Mouse (Mus musculus): ENCODE results near the gene Il1r2. TPM values are rescaled to one million over a fixed set of nuclear protein-coding genes. Genes with fewer than 3 reads are reported as not detected.

Il1r2 gene
- polyA plus RNA-seq, 1 experiment from 2014 or later: 0.15 TPM

- H3K27ac ChIP-seq: no peak overlapping the region
- H3K4me2 ChIP-seq (replicated peaks): no peak overlapping the region
- H3K27me3 ChIP-seq: no peaks in the 10 kb centered on the region
- H3K9me3 ChIP-seq: no peaks in the 10 kb centered on the region
- no peak overlapping the region for H3K9ac ChIP-seq (replicated peaks)
- no peaks in the 10 kb centered on the region for H3K36me3 ChIP-seq
- H3K4me1 ChIP-seq (replicated peaks): no peaks in the 10 kb centered on the region
- ATAC-seq: no peak
- H3K4me3 ChIP-seq (replicated peaks): no peak overlapping the region
- WGBS: 96% methylated on average over 6 of the region's 6 CpGs
Observed at GRCm38 (mm10) chr1:40037831-40038230, 36.0 kb upstream of the Il1r2 start.

DNA sequence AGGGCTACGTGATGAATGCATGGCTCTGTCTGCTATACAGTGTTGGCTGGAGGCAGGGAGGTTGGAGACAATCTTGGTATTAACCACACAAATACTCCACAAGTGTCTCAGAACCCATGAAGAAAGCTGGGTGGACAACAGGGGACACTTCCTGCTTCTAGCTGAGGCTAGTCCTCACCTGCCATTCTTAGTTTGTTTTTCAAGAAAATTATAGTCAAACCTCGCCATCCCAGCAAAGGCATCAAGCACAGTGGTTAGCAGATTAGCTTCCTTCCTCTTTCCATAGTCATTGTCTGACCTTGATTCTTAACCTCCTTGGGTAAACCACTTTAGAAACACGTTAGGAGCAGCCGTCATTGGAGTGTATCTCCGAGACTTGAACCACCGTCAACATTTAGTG lies 28.2 kb upstream of the Il1r2 start:
- Histone ChIP-seq H3K4me3 (replicated peaks) (no peak overlapping the region), H3K9ac (replicated peaks) (no peak overlapping the region), H3K27ac (no peak overlapping the region), H3K27me3 (no peaks in the 10 kb centered on the region), H3K9me3 (no peaks in the 10 kb centered on the region), H3K4me2 (replicated peaks) (no peak overlapping the region), H3K4me1 (replicated peaks) (no peaks in the 10 kb centered on the region), H3K36me3 (no peaks in the 10 kb centered on the region)
- ATAC-seq: no peak
- WGBS: 86% methylated on average over 6 of the region's 6 CpGs

- Histone ChIP-seq H3K27ac (no peak overlapping the region), H3K9ac (replicated peaks) (no peak overlapping the region), H3K4me1 (replicated peaks) (no peaks in the 10 kb centered on the region), H3K36me3 (no peaks in the 10 kb centered on the region), H3K27me3 (no peaks in the 10 kb centered on the region), H3K4me3 (replicated peaks) (no peak overlapping the region), H3K4me2 (replicated peaks) (no peak overlapping the region), H3K9me3 (no peaks in the 10 kb centered on the region)
- ATAC-seq: no peak
- 83% methylated on average over 5 of the region's 5 CpGs for WGBS
Observed at GRCm38 (mm10) chr1:40046600-40046999, 27.3 kb upstream of the Il1r2 start.

GRCm38 (mm10) chr1:40051157-40051556 lies 22.7 kb upstream of the Il1r2 start:
- no peaks in the 10 kb centered on the region for H3K4me1 ChIP-seq (replicated peaks)
- no peak overlapping the region for H3K4me3 ChIP-seq (replicated peaks)
- no peak overlapping the region for H3K9ac ChIP-seq (replicated peaks)
- WGBS: 95% methylated on average over 6 of the region's 6 CpGs
- no peak overlapping the region for H3K27ac ChIP-seq
- no peaks in the 10 kb centered on the region for H3K9me3 ChIP-seq
- no peak overlapping the region for H3K4me2 ChIP-seq (replicated peaks)
- no peaks in the 10 kb centered on the region for H3K36me3 ChIP-seq
- no peak for ATAC-seq
- H3K27me3 ChIP-seq: no peaks in the 10 kb centered on the region

DNA sequence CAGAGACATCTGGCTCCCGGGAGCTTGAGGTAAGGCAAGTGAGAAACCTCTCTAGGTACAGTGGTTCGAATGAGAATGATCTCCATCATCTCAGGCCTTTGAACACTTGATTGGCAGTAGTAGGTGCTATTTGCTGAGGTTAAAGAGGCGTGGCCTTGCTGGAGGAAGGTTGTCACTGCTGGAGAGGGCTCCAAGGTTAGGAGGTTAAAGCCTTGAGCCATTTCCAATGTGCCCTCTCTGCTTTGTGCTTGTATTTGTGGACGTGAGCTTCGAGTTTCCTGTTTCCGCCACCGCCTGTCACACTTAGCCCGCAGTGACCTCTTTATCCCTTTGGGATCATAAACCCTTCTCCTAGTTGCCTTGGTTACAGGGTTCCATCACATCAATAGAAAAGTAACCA lies 21.7 kb upstream of the Il1r2 start:
- H3K9me3 ChIP-seq: no peaks in the 10 kb centered on the region
- 69% methylated on average over 8 of the region's 8 CpGs for WGBS
- no peak for ATAC-seq

DNA sequence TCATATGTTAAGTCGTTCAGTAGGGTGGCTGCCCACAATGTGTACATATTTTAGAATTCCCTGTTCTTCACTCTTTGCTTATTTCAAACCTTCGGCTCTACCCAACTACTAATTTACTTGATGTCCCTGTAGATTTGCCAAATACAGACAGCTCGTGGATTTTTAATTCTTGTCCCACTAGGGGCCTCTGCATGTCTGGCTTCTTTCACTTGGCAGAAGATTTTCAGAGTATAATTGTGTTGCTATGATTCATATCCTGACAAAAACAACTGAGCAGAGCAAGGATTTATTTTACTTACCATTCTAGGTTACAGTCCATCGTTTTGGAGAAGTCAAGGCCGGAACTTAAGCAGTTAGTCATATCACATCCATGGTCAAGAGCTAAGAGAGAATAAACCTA lies 20.8 kb upstream of the Il1r2 start:
- Histone ChIP-seq H3K27me3 (no peaks in the 10 kb centered on the region), H3K9ac (replicated peaks) (no peak overlapping the region), H3K4me2 (replicated peaks) (no peak overlapping the region), H3K9me3 (no peaks in the 10 kb centered on the region), H3K4me1 (replicated peaks) (no peaks in the 10 kb centered on the region), H3K36me3 (no peaks in the 10 kb centered on the region), H3K27ac (no peak overlapping the region), H3K4me3 (replicated peaks) (no peak overlapping the region)
- 86% methylated on average over 5 of the region's 5 CpGs for WGBS
- no peak for ATAC-seq

More for the DNA sequence above, 21.7 kb upstream of the Il1r2 start:
- H3K4me3 ChIP-seq (replicated peaks): no peak overlapping the region
- H3K27me3 ChIP-seq: no peaks in the 10 kb centered on the region
- no peaks in the 10 kb centered on the region for H3K4me1 ChIP-seq (replicated peaks)
- no peak overlapping the region for H3K27ac ChIP-seq
- no peaks in the 10 kb centered on the region for H3K36me3 ChIP-seq
- no peak overlapping the region for H3K9ac ChIP-seq (replicated peaks)
- no peak overlapping the region for H3K4me2 ChIP-seq (replicated peaks)

- H3K9me3 ChIP-seq: no peaks in the 10 kb centered on the region
- no peak for ATAC-seq
- no peak overlapping the region for H3K27ac ChIP-seq
- H3K4me2 ChIP-seq (replicated peaks): no peak overlapping the region
- H3K9ac ChIP-seq (replicated peaks): no peak overlapping the region
- no peak overlapping the region for H3K4me3 ChIP-seq (replicated peaks)
- no peaks in the 10 kb centered on the region for H3K27me3 ChIP-seq
- H3K4me1 ChIP-seq (replicated peaks): no peaks in the 10 kb centered on the region
- H3K36me3 ChIP-seq: no peaks in the 10 kb centered on the region
- WGBS: 79% methylated on average over 7 of the region's 7 CpGs
Observed at GRCm38 (mm10) chr1:40055051-40055450, 18.8 kb upstream of the Il1r2 start.

DNA sequence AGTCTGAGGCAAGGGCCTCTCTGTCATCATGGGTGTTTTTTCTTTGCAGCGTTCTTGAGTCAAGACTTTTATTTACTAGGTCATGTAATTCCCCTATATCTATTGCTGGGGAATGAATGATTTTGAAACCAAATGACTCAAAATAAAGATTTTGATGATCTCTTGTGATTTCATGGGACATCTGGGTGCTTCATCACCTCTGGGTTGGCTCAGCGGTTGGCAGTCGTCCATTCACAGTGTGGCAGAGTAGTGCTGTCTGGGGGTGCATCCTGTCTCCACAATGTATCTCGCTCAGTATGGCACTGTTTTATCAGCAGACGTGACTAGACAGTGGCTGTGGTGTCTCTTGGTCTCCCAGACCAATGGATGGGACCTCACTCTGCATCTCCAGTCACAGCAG lies 17.9 kb upstream of the Il1r2 start:
- Histone ChIP-seq H3K36me3 (no peaks in the 10 kb centered on the region), H3K9me3 (no peaks in the 10 kb centered on the region), H3K27me3 (no peaks in the 10 kb centered on the region), H3K4me3 (replicated peaks) (no peak overlapping the region), H3K9ac (replicated peaks) (no peak overlapping the region), H3K4me2 (replicated peaks) (no peak overlapping the region), H3K4me1 (replicated peaks) (no peaks in the 10 kb centered on the region), H3K27ac (no peak overlapping the region)
- no peak for ATAC-seq
- WGBS: 92% methylated on average over 5 of the region's 5 CpGs

GRCm38 (mm10) chr1:40057351-40057750 lies 16.5 kb upstream of the Il1r2 start:
- no peak for ATAC-seq
- Histone ChIP-seq H3K9ac (replicated peaks) (no peak overlapping the region), H3K4me3 (replicated peaks) (no peak overlapping the region), H3K27me3 (no peaks in the 10 kb centered on the region), H3K9me3 (no peaks in the 10 kb centered on the region), H3K4me1 (replicated peaks) (no peaks in the 10 kb centered on the region), H3K36me3 (no peaks in the 10 kb centered on the region), H3K27ac (no peak overlapping the region), H3K4me2 (replicated peaks) (no peak overlapping the region)
- 84% methylated on average over 5 of the region's 5 CpGs for WGBS

DNA sequence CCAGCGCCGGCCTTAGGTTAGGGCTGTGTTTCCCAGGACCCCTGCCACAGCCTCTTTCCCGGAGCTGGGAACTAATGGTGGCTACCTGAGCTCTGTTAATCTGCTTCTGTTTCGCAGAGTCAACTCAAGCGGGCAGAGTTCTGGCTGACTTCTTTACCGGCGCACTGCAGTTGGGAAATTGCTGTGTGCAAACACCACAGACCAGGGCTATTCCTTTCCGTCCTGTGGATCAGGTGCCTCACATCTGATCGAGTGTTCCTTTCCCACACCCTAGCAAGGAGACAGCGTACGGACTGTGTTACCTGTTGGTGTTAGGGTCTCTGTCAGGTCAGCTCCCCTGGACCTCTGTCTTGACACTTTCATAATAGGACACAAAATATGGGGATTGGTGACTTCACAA lies 15.9 kb upstream of the Il1r2 start:
- Histone ChIP-seq H3K9me3 (no peaks in the 10 kb centered on the region), H3K27me3 (no peaks in the 10 kb centered on the region), H3K36me3 (no peaks in the 10 kb centered on the region), H3K4me3 (replicated peaks) (no peak overlapping the region), H3K4me2 (replicated peaks) (no peak overlapping the region), H3K27ac (no peak overlapping the region), H3K9ac (replicated peaks) (no peak overlapping the region), H3K4me1 (replicated peaks) (no peaks in the 10 kb centered on the region; the same call in 1 of the 2 replicates)
- no peak for ATAC-seq
- WGBS: 61% methylated on average over 11 of the region's 11 CpGs

GRCm38 (mm10) chr1:40059122-40059774 lies 14.6 kb upstream of the Il1r2 start:
- Histone ChIP-seq H3K4me2 (replicated peaks) (no peak overlapping the region), H3K27ac (no peak overlapping the region), H3K27me3 (no peaks in the 10 kb centered on the region), H3K9ac (replicated peaks) (no peak overlapping the region), H3K9me3 (no peaks in the 10 kb centered on the region), H3K4me1 (replicated peaks) (no peaks in the 10 kb centered on the region; the same call in 1 of the 2 replicates), H3K4me3 (replicated peaks) (no peak overlapping the region), H3K36me3 (no peaks in the 10 kb centered on the region)
- ATAC-seq: no peak
- 81% methylated on average over 4 of the region's 4 CpGs for WGBS

DNA sequence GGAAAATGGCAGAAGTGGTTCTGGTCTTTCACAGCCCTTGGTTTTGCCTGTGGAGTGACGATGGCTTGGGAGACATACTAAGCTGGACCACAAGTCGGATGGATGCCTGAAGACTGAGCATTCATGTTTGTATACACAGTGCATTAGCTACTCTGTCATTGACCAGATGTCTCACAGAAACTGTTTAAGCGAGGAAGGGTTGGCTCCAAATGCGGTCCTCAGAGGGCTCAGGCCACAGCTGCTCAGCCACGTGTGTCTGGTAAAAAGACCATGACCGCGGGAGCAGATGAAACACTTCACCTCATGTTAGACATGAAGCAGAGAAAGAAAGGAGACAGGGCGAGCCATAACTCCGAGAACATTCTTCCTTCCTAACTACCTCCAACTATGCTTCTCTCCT lies 12.5 kb upstream of the Il1r2 start:
- Histone ChIP-seq H3K4me1 (replicated peaks) (no peaks in the 10 kb centered on the region; the same call in 1 of the 2 replicates), H3K9me3 (no peaks in the 10 kb centered on the region), H3K36me3 (no peaks in the 10 kb centered on the region), H3K4me3 (replicated peaks) (no peak overlapping the region), H3K27ac (no peak overlapping the region), H3K9ac (replicated peaks) (no peak overlapping the region), H3K4me2 (replicated peaks) (no peak overlapping the region), H3K27me3 (no peaks in the 10 kb centered on the region)
- WGBS: 76% methylated on average over 9 of the region's 9 CpGs
- ATAC-seq: no peak

DNA sequence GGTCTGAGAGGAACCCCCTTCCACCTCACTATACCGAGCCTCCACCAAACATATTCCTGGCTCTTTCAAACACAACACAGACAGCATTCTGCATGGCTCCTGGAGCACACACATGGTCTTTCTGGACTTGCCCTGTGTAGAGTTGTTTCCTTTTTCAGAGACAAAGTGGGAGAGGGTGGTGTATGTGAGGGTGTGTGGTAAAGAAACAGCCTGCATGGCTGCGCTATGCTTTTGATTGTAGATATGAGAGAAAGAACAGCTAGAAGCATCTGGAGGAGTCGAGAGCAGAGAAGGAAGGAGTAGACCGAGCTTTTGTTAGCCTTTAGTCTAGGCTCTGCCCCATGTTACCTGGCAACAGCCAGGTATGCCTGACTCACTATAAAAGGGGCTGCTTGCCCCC lies 10.5 kb upstream of the Il1r2 start:
- H3K27me3 ChIP-seq: no peaks in the 10 kb centered on the region
- H3K4me2 ChIP-seq (replicated peaks): no peak overlapping the region
- WGBS: 50% methylated on average over 4 of the region's 4 CpGs
- no peak overlapping the region for H3K4me3 ChIP-seq (replicated peaks)
- H3K9ac ChIP-seq (replicated peaks): no peak overlapping the region
- no peak overlapping the region for H3K27ac ChIP-seq
- H3K9me3 ChIP-seq: no peaks in the 10 kb centered on the region
- H3K4me1 ChIP-seq (replicated peaks): no peaks in the 10 kb centered on the region; the same call in 1 of the 2 replicates
- H3K36me3 ChIP-seq: no peaks in the 10 kb centered on the region
- ATAC-seq: peak; percentile 28

Measured in midbrain, embryonic 13.5 days (tissue).